Mouse (Mus musculus): ENCODE results near the gene Olfr869. TPM values are rescaled to one million over a fixed set of nuclear protein-coding genes. Genes with fewer than 3 reads are reported as not detected.

Gene Olfr869
- polyA plus RNA-seq (2014; fragmentation: Illumina TruSeq; extraction: RNeasy Lipid Tissue Mini Kit (QIAGEN cat#74804); ENCODE audit: low read depth, low replicate concordance): not detected

DNA sequence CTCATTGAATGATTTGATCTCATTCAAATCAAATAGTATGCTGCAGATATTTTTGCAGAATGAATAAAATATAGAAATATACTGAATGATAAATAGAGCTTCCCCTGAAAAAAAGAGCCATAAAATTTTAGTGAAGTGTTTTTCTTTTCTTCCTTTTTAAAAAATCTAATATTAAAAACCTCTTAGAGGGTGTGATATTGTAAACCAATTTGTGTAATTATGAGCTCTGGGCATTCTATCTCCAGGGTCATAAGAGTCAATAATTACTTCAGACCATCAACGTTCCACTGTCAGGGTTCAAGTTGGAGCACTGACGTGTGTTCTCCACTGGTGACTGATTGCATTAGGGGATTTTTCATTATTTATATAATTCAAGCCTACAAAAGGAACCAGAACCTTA, at the start of gene Olfr869:
TSS of gene Olfr869 (plus strand) at position 301 of the 400 bp plus-strand sequence.

DNA sequence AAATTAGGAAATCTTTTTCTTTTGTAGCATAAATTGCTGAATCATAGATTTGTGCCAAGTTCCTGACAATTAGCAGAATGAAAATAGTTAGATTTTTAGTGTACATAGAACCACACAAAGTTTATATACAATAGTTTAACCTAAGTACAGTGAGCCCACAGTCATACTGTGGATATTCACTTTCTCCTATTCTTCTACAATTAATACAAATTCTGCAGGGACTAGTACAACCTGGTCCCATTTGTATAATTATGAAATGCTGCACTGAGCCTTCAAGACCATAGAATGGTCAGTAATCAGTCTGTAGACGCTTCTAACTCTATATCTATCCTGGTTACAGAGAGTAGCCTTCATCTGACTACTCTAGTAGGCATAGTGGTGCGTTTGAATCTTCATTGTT, 30.5 kb upstream of the Olfr869 start, which contains the start of gene Olfr868:
TSS of gene Olfr868 (plus strand) at position 301 of the 400 bp plus-strand sequence.

GRCm38 (mm10) chr9:20173957-20174356, 45.1 kb downstream of the Olfr869 start, which contains the start of gene Olfr870:
TSS of gene Olfr870 (minus strand) at chr9:20174057.

Other genes starting within 250 kb of the Olfr869 start
- gene Olfr862, start 241.0 kb upstream of the Olfr869 start, polyA plus RNA-seq (2014; fragmentation: Illumina TruSeq; extraction: RNeasy Lipid Tissue Mini Kit (QIAGEN cat#74804); ENCODE audit: low read depth, low replicate concordance): not detected
- gene Olfr77, start 212.1 kb upstream of the Olfr869 start, polyA plus RNA-seq (2014; fragmentation: Illumina TruSeq; extraction: RNeasy Lipid Tissue Mini Kit (QIAGEN cat#74804); ENCODE audit: low read depth, low replicate concordance): not detected
- not detected for gene Olfr866, start 101.0 kb upstream of the Olfr869 start, polyA plus RNA-seq (2014; fragmentation: Illumina TruSeq; extraction: RNeasy Lipid Tissue Mini Kit (QIAGEN cat#74804); ENCODE audit: low read depth, low replicate concordance)
- gene Olfr867, start 71.4 kb upstream of the Olfr869 start, polyA plus RNA-seq (2014; fragmentation: Illumina TruSeq; extraction: RNeasy Lipid Tissue Mini Kit (QIAGEN cat#74804); ENCODE audit: low read depth, low replicate concordance): not detected
- not detected for gene Olfr868, start 30.4 kb upstream of the Olfr869 start, polyA plus RNA-seq (2014; fragmentation: Illumina TruSeq; extraction: RNeasy Lipid Tissue Mini Kit (QIAGEN cat#74804); ENCODE audit: low read depth, low replicate concordance)
- not detected for gene Olfr870, start 45.0 kb downstream of the Olfr869 start, polyA plus RNA-seq (2014; fragmentation: Illumina TruSeq; extraction: RNeasy Lipid Tissue Mini Kit (QIAGEN cat#74804); ENCODE audit: low read depth, low replicate concordance)
- gene Olfr871, start 83.2 kb downstream of the Olfr869 start, polyA plus RNA-seq (2014; fragmentation: Illumina TruSeq; extraction: RNeasy Lipid Tissue Mini Kit (QIAGEN cat#74804); ENCODE audit: low read depth, low replicate concordance): not detected
- not detected for gene Olfr872, start 108.1 kb downstream of the Olfr869 start, polyA plus RNA-seq (2014; fragmentation: Illumina TruSeq; extraction: RNeasy Lipid Tissue Mini Kit (QIAGEN cat#74804); ENCODE audit: low read depth, low replicate concordance)
- not detected for gene Olfr39, start 153.3 kb downstream of the Olfr869 start, polyA plus RNA-seq (2014; fragmentation: Illumina TruSeq; extraction: RNeasy Lipid Tissue Mini Kit (QIAGEN cat#74804); ENCODE audit: low read depth, low replicate concordance)
- gene Olfr873, start 169.5 kb downstream of the Olfr869 start, polyA plus RNA-seq (2014; fragmentation: Illumina TruSeq; extraction: RNeasy Lipid Tissue Mini Kit (QIAGEN cat#74804); ENCODE audit: low read depth, low replicate concordance): not detected
- gene Olfr18, start 207.1 kb downstream of the Olfr869 start, polyA plus RNA-seq (2014; fragmentation: Illumina TruSeq; extraction: RNeasy Lipid Tissue Mini Kit (QIAGEN cat#74804); ENCODE audit: low read depth, low replicate concordance): not detected

All from adipose tissue, adult 10 weeks (tissue).